ENCODE assay signal across 13 mouse cellular contexts in genomic region chr2:27352720-27353119, GRCm38 (mm10).
A peak's percentile ranks its signal among the peaks of the same experiment; 100 is the strongest.
DNase-seq lines count a peak whose midpoint lies in the region; ATAC-seq and TF ChIP-seq lines count a peak whose summit lies in the region.
"Had no signal": no experiment of that assay in that cellular context is flagged by ENCODE, and none has a peak within 500 bp of the region (broad histone marks: within the 10 kb centered on the region; RNA-seq: fewer than 3 reads in every experiment).

No protein-coding gene starts in this region.

- WGBS in kidney, embryonic 14.5 days: 67% methylated on average over 8 of the region's 8 CpGs
- 68% methylated on average over 8 of the region's 8 CpGs for WGBS in hindbrain, embryonic 12.5 days
- 74% methylated on average over 8 of the region's 8 CpGs for WGBS in midbrain, postnatal 0 days

- DNase-seq in kidney, adult 18-20 months: no peak
- DNase-seq in brain, embryonic 14.5 days (ENCODE audit: low read depth): peak; percentile 54
- peak; percentile 80 for DNase-seq in midbrain, postnatal 0 days (ENCODE audit: low spot score)
- DNase-seq in natural killer cell, adult 2 months (ENCODE audit: low spot score in 2 of 2): no peak
- no peak for DNase-seq in gastrocnemius, postnatal 4 days (ENCODE audit: low spot score in 2 of 2)
- DNase-seq in yolk sac, embryonic 10.5 days (ENCODE audit: low spot score): no peak
- DNase-seq: kidney, postnatal 36 days had no signal

- no peak overlapping the region for H3K9ac ChIP-seq in kidney, embryonic 14.5 days (ENCODE audit: low read depth, low read length)
- no peak overlapping the region for H3K9ac ChIP-seq in hindbrain, embryonic 12.5 days
- no peak overlapping the region for H3K9ac ChIP-seq in midbrain, postnatal 0 days (replicated peaks; ENCODE audit: low read length, poor library complexity, severe bottlenecking)
- H3K9ac ChIP-seq: midbrain, embryonic 12.5 days had no signal

- H3K27ac ChIP-seq in kidney, embryonic 14.5 days (ENCODE audit: low read depth, low read length): no peak overlapping the region
- no peak overlapping the region for H3K27ac ChIP-seq in hindbrain, embryonic 12.5 days
- H3K27ac ChIP-seq in midbrain, postnatal 0 days (ENCODE audit: low read depth, low read length): no peak overlapping the region
- H3K27ac ChIP-seq: heart, embryonic 10.5 days; midbrain, embryonic 12.5 days; stomach, postnatal 0 days had no signal

- H3K4me2 ChIP-seq in kidney, embryonic 14.5 days (replicated peaks; ENCODE audit: low read depth, low read length): no peak overlapping the region
- H3K4me2 ChIP-seq in hindbrain, embryonic 12.5 days (replicated peaks): no peak overlapping the region
- no peak overlapping the region for H3K4me2 ChIP-seq in midbrain, postnatal 0 days (ENCODE audit: low read depth, low read length, poor library complexity, severe bottlenecking)
- H3K4me2 ChIP-seq: midbrain, embryonic 12.5 days had no signal

- peaks cover 2% of the 10 kb centered on the region; the same call in 1 of the 2 replicates for H3K36me3 ChIP-seq in kidney, embryonic 14.5 days (ENCODE audit: control insufficient read depth, insufficient read depth, low read length)
- peaks cover 20% of the 10 kb centered on the region for H3K36me3 ChIP-seq in hindbrain, embryonic 12.5 days
- no peaks in the 10 kb centered on the region for H3K36me3 ChIP-seq in midbrain, postnatal 0 days (ENCODE audit: insufficient read depth, low read length)

- TF ChIP-seq CTCF in brain, embryonic 14.5 days (IDR thresholded peaks at IDR 0.05; ENCODE audit: borderline replicate concordance, extremely low read depth, insufficient read depth, insufficient read length): no peak
- no peak for TF ChIP-seq CTCF in midbrain, postnatal 0 days (IDR thresholded peaks at IDR 0.05)

- H3K4me3 ChIP-seq in kidney, embryonic 14.5 days (ENCODE audit: low read length): no peak overlapping the region
- H3K4me3 ChIP-seq in hindbrain, embryonic 12.5 days: no peak overlapping the region
- no peak overlapping the region for H3K4me3 ChIP-seq in midbrain, postnatal 0 days (ENCODE audit: low read depth, low read length)
- H3K4me3 ChIP-seq: heart, embryonic 10.5 days; midbrain, embryonic 12.5 days had no signal

- H3K9me3 ChIP-seq in kidney, embryonic 14.5 days (ENCODE audit: control insufficient read depth, low read length): no peaks in the 10 kb centered on the region
- no peaks in the 10 kb centered on the region for H3K9me3 ChIP-seq in hindbrain, embryonic 12.5 days (replicated peaks)
- no peaks in the 10 kb centered on the region for H3K9me3 ChIP-seq in midbrain, postnatal 0 days (ENCODE audit: low read length)
- H3K9me3 ChIP-seq: heart, embryonic 10.5 days had no signal

- H3K4me1 ChIP-seq in kidney, embryonic 14.5 days (ENCODE audit: control insufficient read depth, insufficient read depth, low read length): peaks cover 8% of the 10 kb centered on the region
- peaks cover 43% of the 10 kb centered on the region for H3K4me1 ChIP-seq in hindbrain, embryonic 12.5 days
- no peaks in the 10 kb centered on the region for H3K4me1 ChIP-seq in midbrain, postnatal 0 days (ENCODE audit: insufficient read depth, low read length)

- H3K27me3 ChIP-seq in kidney, embryonic 14.5 days (ENCODE audit: control insufficient read depth, insufficient read depth, low read length): no peaks in the 10 kb centered on the region
- H3K27me3 ChIP-seq in hindbrain, embryonic 12.5 days: no peaks in the 10 kb centered on the region
- H3K27me3 ChIP-seq in midbrain, postnatal 0 days (ENCODE audit: insufficient read depth, low read length): no peaks in the 10 kb centered on the region
- H3K27me3 ChIP-seq: midbrain, embryonic 12.5 days had no signal

- no peak for TF ChIP-seq POLR2A in brain, embryonic 14.5 days (IDR thresholded peaks at IDR 0.05; ENCODE audit: borderline replicate concordance, extremely low read depth, insufficient read depth, insufficient read length, poor library complexity, severe bottlenecking)

- peak; percentile 43; the same call in 1 of the 2 replicates for ATAC-seq in kidney, embryonic 14.5 days (ENCODE audit: low FRiP score, low TSS enrichment)
- peak; percentile 69 for ATAC-seq in hindbrain, embryonic 12.5 days (ENCODE audit: low FRiP score)
- ATAC-seq in midbrain, postnatal 0 days (ENCODE audit: low FRiP score): peak; percentile 66; the same call in 1 of the 2 replicates
- ATAC-seq: lung, postnatal 0 days had no signal

Comparison
In these comparisons a context has a peak if more than half of its experiments do, and no peak if none do; other contexts are left out.
1. DNase-seq: peak in brain, embryonic 14.5 days (single experiment) and midbrain, postnatal 0 days (single experiment); none in kidney, adult 18-20 months (single experiment), natural killer cell, adult 2 months (0 of 2), gastrocnemius, postnatal 4 days (0 of 2) and yolk sac, embryonic 10.5 days (single experiment).
2. Peak in every context shown above with its lines, with median percentiles within 50 percentile points of each other: ATAC-seq.